Mouse (Mus musculus) embryo, embryonic 11.5 days (tissue): Measurements from ENCODE around the gene Tas2r107.
"Not testable (repeated sequence)": the region's sequence is repeated elsewhere in the genome, so short reads cannot be mapped to it uniquely, and the experiment has no call there.

ENCODE experiments used
- DNase-seq: peaks from one replicate; pipeline ENCODE4 v3.0.0-alpha.2; 2012; ENCODE audit warnings: low read depth, low spot score

Gene Tas2r107

GRCm38 (mm10) chr6:131660049-131660448, at the start of gene Tas2r107:
Gene Tas2r107, minus strand, starts transcription at chr6:131660149.
- DNase-seq: no peak

GRCm38 (mm10) chr6:131689963-131690362, 30.0 kb upstream of the Tas2r107 start, which contains the start of gene Tas2r114:
Gene Tas2r114, minus strand, starts transcription at chr6:131690063.
- no peak for DNase-seq

DNA sequence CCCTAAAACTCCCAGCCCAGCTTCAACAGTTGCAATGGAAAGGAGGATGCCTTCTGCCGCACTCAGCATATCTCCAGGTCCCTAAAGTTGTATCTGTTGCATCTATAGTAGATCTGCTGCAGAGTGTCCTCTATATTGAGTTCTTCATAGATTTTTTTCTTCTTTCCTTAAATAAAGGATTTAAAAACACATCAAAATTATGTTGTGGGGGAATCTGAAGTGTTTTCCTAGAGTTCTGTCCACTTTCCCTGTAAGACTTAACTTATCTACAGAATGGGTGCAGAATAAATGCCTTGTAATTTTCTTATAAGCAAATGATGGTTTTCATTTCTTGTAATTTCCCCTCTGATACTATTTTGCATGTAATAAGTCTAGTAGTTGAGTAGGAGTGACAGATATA, 27.4 kb upstream of the Tas2r107 start, which contains the start of gene Tas2r105:
Gene Tas2r105, minus strand, starts transcription at position 101 of the 400 bp plus-strand sequence.
- no peak for DNase-seq

GRCm38 (mm10) chr6:131685644-131686043, 25.7 kb upstream of the Tas2r107 start, which contains the start of gene Tas2r104:
Gene Tas2r104, minus strand, starts transcription at chr6:131685744.
- no peak for DNase-seq

DNA sequence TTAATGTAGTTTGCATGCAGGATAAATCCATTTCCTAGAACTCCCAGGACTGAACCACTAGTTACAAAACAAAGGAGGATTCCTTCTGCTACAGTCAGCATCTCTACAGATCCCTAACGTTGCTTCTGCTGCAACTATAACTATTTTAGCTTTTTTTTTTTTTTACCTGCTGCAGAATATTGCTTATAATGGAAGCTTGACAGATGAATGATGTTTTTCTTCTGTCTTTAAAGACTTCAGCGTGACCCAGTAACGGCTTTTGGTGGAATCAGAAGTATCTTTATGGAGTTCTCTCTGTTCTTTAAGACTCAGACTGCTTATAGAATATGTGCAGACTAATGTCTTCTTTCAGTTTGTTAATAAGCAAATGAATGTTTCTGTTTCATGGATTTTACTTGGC, 18.8 kb upstream of the Tas2r107 start, which contains the start of gene Tas2r106:
Gene Tas2r106, minus strand, starts transcription at position 101 of the 400 bp plus-strand sequence.
- no peak for DNase-seq

- DNase-seq: no peak
Measured at GRCm38 (mm10) chr6:131630812-131631211, 29.1 kb downstream of the Tas2r107 start, which contains the start of gene Tas2r130. Gene Tas2r130, minus strand, starts transcription at chr6:131630912.

- DNase-seq: not testable (repeated sequence)
Measured at GRCm38 (mm10) chr6:131609956-131610355, 50.0 kb downstream of the Tas2r107 start.
